Mouse (Mus musculus) embryonic facial prominence, embryonic 11.5 days (tissue): ENCODE measurements around the gene 3110082I17Rik. TPM values are rescaled to one million over a fixed set of nuclear protein-coding genes. Genes with fewer than 3 reads are reported as not detected.
A peak's percentile ranks its signal among the peaks of the same experiment; 100 is the strongest.

Experiments
- ATAC-seq: fragments of 200-750 bp; cut with Nextera tagmentation; replicated peaks from 2 replicates; pipeline ENCODE4 v1.8.0; 2017; ENCODE audit warnings: low read depth; ENCODE audit not compliant: insufficient number of reproducible peaks, low FRiP score, low TSS enrichment
- DNase-seq: peaks from one replicate; pipeline ENCODE4 v3.0.0-alpha.2; 2015; ENCODE audit warnings: low spot score
- H3K27ac ChIP-seq: fragments of 300-500 bp; sonication (generic); replicated peaks from 2 replicates; pipeline ENCODE4 v1.5.1; 2014; ENCODE audit warnings: mild to moderate bottlenecking, low read depth, low read length, control low read depth
- H3K27me3 ChIP-seq: fragments of 300-500 bp; sonication (generic); 2 replicates; pipeline ENCODE4 v1.6.1; 2014; ENCODE audit warnings: mild to moderate bottlenecking, low read length, moderate library complexity, mixed read lengths; ENCODE audit not compliant: control insufficient read depth, insufficient read depth
- H3K36me3 ChIP-seq: fragments of 300-500 bp; sonication (generic); replicated peaks from 2 replicates; pipeline ENCODE4 v1.6.1; 2014; ENCODE audit warnings: low read depth, mild to moderate bottlenecking, low read length, moderate library complexity, mixed read lengths; ENCODE audit not compliant: control insufficient read depth, insufficient read depth
- H3K4me1 ChIP-seq: fragments of 300-500 bp; sonication (generic); 2 replicates; pipeline ENCODE4 v1.6.1; 2014; ENCODE audit warnings: low read length, mixed read lengths; ENCODE audit not compliant: control insufficient read depth, insufficient read depth
- H3K4me2 ChIP-seq: fragments of 300-500 bp; sonication (generic); 2 replicates; pipeline ENCODE4 v1.6.1; 2014; ENCODE audit warnings: low read depth, mild to moderate bottlenecking, control low read depth, low read length, moderate library complexity
- H3K4me3 ChIP-seq: fragments of 300-500 bp; sonication (generic); 2 replicates; pipeline ENCODE4 v1.5.1; 2014; ENCODE audit warnings: low read depth, low read length, control low read depth
- H3K9ac ChIP-seq: fragments of 300-500 bp; sonication (generic); replicated peaks from 2 replicates; pipeline ENCODE4 v1.6.1; 2014; ENCODE audit warnings: mild to moderate bottlenecking, control low read depth, low read length
- H3K9me3 ChIP-seq: fragments of 300-500 bp; sonication (generic); replicated peaks from 2 replicates; pipeline ENCODE4 v1.6.1; 2016; ENCODE audit warnings: mild to moderate bottlenecking, low read length, inconsistent platforms, mixed read lengths; ENCODE audit not compliant: control insufficient read depth
- WGBS: fragments of 180-500 bp; shearing (Covaris S2); extraction: QIAGEN DNeasy Blood & Tissue Kit; methylation state at CpG from one replicate; pipeline ENCODE4 v1.1.7; 2014; 5-methylcytosine and 5-hydroxymethylcytosine counted together
- polyA plus RNA-seq: library from polyadenylated mRNA; unstranded; fragments of >200 nt; fragmentation: Nextera tagmentation; extraction: Ambion mirVana; gene quantifications from 2 replicates; pipeline ENCODE4 v1.2.1, GENCODE M21; 2014

Gene 3110082I17Rik
- polyA plus RNA-seq, 1 experiment from 2014 or later = 27.1 TPM

GRCm38 (mm10) chr5:139405478-139405877 is 54.8 kb downstream of the 3110082I17Rik start:
- no peak for DNase-seq
- 71% methylated on average over 7 of the region's 7 CpGs for WGBS
- ATAC-seq = 0 out of 2 replicates have a peak, but pooled peaks have one; percentile 29
- no peaks in the 10 kb centered on the region for H3K36me3 ChIP-seq
- no peaks in the 10 kb centered on the region for H3K9me3 ChIP-seq
- no peaks in the 10 kb centered on the region for H3K27me3 ChIP-seq
- H3K4me1 ChIP-seq = no peaks in the 10 kb centered on the region; the same call in 1 of the 2 replicates
- no peak overlapping the region for H3K27ac ChIP-seq
- H3K4me3 ChIP-seq = no peak overlapping the region
- no peak overlapping the region for H3K9ac ChIP-seq
- no peak overlapping the region for H3K4me2 ChIP-seq

GRCm38 (mm10) chr5:139404801-139405401 is 55.4 kb downstream of the 3110082I17Rik start, which contains the start of gene C130050O18Rik:
Gene C130050O18Rik (plus strand): TSS chr5:139405280.
- no peak within 1 kb of the TSS for H3K9ac ChIP-seq
- DNase-seq = no peak

GRCm38 (mm10) chr5:139403692-139404260 is 56.6 kb downstream of the 3110082I17Rik start:
- 75% methylated on average over 8 of the region's 8 CpGs for WGBS
- Histone ChIP-seq H3K4me1 (no peaks in the 10 kb centered on the region; the same call in 1 of the 2 replicates), H3K27me3 (no peaks in the 10 kb centered on the region), H3K4me2 (no peak overlapping the region), H3K36me3 (no peaks in the 10 kb centered on the region), H3K27ac (no peak overlapping the region), H3K9ac (no peak overlapping the region), H3K9me3 (no peaks in the 10 kb centered on the region), H3K4me3 (no peak overlapping the region)
- no peak for ATAC-seq
- DNase-seq = no peak

More at GRCm38 (mm10) chr5:139404801-139405401, 55.4 kb downstream of the 3110082I17Rik start, which contains the start of gene C130050O18Rik:
- Histone ChIP-seq H3K27me3 (no peaks in the 10 kb centered on the region), H3K9me3 (no peaks in the 10 kb centered on the region), H3K4me3 (no peak within 1 kb of the TSS), H3K4me1 (no peaks in the 10 kb centered on the region; the same call in 1 of the 2 replicates), H3K4me2 (no peak within 1 kb of the TSS), H3K27ac (no peak within 1 kb of the TSS), H3K36me3 (no peaks in the 10 kb centered on the region)
- no peak for ATAC-seq
- WGBS = 60% methylated on average over 6 of the region's 6 CpGs

- H3K4me2 ChIP-seq = no peak overlapping the region
- no peak overlapping the region for H3K4me3 ChIP-seq
- H3K36me3 ChIP-seq = no peaks in the 10 kb centered on the region
- no peak overlapping the region for H3K9ac ChIP-seq
- H3K27ac ChIP-seq = no peak overlapping the region
- DNase-seq = no peak
- H3K9me3 ChIP-seq = no peaks in the 10 kb centered on the region
- H3K4me1 ChIP-seq = no peaks in the 10 kb centered on the region; the same call in 1 of the 2 replicates
- no peaks in the 10 kb centered on the region for H3K27me3 ChIP-seq
- no peak for ATAC-seq
- 94% methylated on average over 2 of the region's 2 CpGs for whole genome bisulfite sequencing
Measured at GRCm38 (mm10) chr5:139402106-139402505, 58.2 kb downstream of the 3110082I17Rik start.

- Histone ChIP-seq H3K4me1 (no peaks in the 10 kb centered on the region), H3K9ac (no peak overlapping the region), H3K27ac (no peak overlapping the region), H3K27me3 (no peaks in the 10 kb centered on the region), H3K4me2 (no peak overlapping the region), H3K9me3 (no peaks in the 10 kb centered on the region), H3K4me3 (no peak overlapping the region), H3K36me3 (no peaks in the 10 kb centered on the region)
- DNase-seq (no peak), ATAC-seq (no peak)
- WGBS = 89% methylated on average over 14 of the region's 14 CpGs
Measured at GRCm38 (mm10) chr5:139399991-139400390, 60.3 kb downstream of the 3110082I17Rik start.

GRCm38 (mm10) chr5:139398786-139399185 is 61.5 kb downstream of the 3110082I17Rik start:
- H3K27ac ChIP-seq = no peak overlapping the region
- no peak overlapping the region for H3K4me3 ChIP-seq
- WGBS = 87% methylated on average over 5 of the region's 5 CpGs
- no peak overlapping the region for H3K9ac ChIP-seq
- H3K9me3 ChIP-seq = no peaks in the 10 kb centered on the region
- no peaks in the 10 kb centered on the region for H3K27me3 ChIP-seq
- DNase-seq (no peak), ATAC-seq (no peak)
- no peak overlapping the region for H3K4me2 ChIP-seq
- H3K4me1 ChIP-seq = no peaks in the 10 kb centered on the region
- no peaks in the 10 kb centered on the region for H3K36me3 ChIP-seq

GRCm38 (mm10) chr5:139397959-139398753 is 62.2 kb downstream of the 3110082I17Rik start:
- Histone ChIP-seq H3K4me3 (no peak overlapping the region), H3K9ac (no peak overlapping the region), H3K4me2 (no peak overlapping the region), H3K4me1 (no peaks in the 10 kb centered on the region), H3K36me3 (no peaks in the 10 kb centered on the region), H3K27ac (no peak overlapping the region), H3K27me3 (no peaks in the 10 kb centered on the region), H3K9me3 (no peaks in the 10 kb centered on the region)
- 42% methylated on average over 5 of the region's 5 CpGs for WGBS
- ATAC-seq (peak; percentile 36; the same call in 1 of the 2 replicates), DNase-seq (peak; percentile 83)
